Mouse (Mus musculus) megakaryocyte-erythroid progenitor cell, adult 5-6 weeks (primary cell): ENCODE results near the gene Ltf. TPM values are rescaled to one million over a fixed set of nuclear protein-coding genes. Genes with fewer than 3 reads are reported as not detected.

Source experiments
- ATAC-seq: replicated peaks from 2 replicates; pipeline ENCODE4 v1.8.0; 2016; ENCODE audit warnings: mild to moderate bottlenecking, inconsistent platforms; ENCODE audit not compliant: severe bottlenecking, poor library complexity, low FRiP score, low TSS enrichment
- total RNA-seq, 2 experiments: library from RNA; stranded (forward) in 1 of 2; stranded (reverse) in 1 of 2; fragments of 200-1000, 215-1000 nt in 1 of 2; fragments of >200 nt in 1 of 2; fragmentation: Nextera tagmentation in 1 of 2; gene quantifications; 2 replicates each; pipeline ENCODE4 v1.2.3; 2014 to 2017

Gene Ltf
- total RNA-seq, 2 experiments from 2014 or later, result 33.5 TPM; not detected in 1

DNA sequence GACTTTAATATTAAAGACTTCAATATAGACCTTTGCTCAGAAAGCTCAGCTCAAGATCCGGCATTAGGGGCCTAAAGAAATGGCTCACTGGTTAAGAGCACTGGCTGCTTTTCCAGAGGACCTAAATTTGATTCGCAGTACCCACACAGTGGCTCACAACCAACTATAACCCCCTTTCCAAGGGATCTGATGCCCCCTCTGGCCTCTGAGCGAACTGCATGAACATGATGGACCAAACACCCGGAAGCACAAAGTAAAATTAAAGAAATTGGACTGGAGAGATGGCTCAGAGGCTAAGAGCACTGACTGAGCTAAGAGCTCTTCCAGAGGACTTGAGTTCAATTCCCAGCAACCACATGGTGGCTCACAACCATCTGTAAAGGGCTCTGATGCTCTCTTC lies 3.4 kb upstream of the Ltf start:
- ATAC-seq, result 0 out of 2 replicates have a peak, but pooled peaks have one; percentile 67

GRCm38 (mm10) chr9:111026791-111027190 lies 7.7 kb downstream of the Ltf start:
- no peak for ATAC-seq

DNA sequence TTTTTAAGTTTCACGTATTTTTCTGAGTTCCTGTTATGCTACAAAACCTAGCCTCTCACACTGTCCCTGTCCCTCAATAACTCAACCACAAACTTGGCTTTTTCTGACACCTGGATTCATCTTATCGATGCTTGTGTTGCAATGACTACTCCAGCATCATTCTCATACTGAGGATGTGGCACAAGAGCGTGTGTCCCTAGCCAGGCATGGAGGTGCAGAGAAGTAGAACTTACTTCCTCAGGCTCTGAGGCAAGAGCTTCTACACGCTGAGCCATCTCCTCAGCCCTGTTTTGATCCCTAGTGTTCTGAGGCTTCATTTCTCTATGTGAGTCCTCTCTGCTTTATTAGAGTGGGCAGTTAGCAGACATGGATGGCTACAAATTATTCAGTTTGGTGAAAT lies 14.6 kb downstream of the Ltf start:
- no peak for ATAC-seq

DNA sequence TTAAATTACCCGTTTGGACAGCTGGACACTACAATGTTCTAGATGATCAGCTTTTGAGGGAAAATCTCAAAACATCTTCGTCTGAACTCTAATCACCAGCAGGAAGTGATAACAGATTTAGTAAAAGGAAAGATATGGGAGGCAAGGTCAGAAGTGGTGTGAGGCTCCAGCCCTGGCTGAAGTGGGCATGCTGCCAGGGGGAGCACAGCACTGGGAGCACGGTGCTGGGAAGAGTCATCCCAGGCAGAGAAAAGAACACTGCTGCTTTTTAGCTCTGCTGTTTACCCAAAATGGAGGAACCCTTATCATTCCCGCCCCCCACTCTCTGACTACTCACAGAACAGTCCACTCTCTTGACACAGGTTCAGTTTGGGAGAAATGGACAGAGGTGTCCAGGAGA lies 20.9 kb downstream of the Ltf start:
- ATAC-seq, result no peak

- no peak for ATAC-seq
These were observed 23.2 kb downstream of the Ltf start for GRCm38 (mm10) chr9:111042266-111042665.

- ATAC-seq, result peak; percentile 23; the same call in 1 of the 2 replicates
These were observed 27.2 kb downstream of the Ltf start for GRCm38 (mm10) chr9:111046222-111046621.

DNA sequence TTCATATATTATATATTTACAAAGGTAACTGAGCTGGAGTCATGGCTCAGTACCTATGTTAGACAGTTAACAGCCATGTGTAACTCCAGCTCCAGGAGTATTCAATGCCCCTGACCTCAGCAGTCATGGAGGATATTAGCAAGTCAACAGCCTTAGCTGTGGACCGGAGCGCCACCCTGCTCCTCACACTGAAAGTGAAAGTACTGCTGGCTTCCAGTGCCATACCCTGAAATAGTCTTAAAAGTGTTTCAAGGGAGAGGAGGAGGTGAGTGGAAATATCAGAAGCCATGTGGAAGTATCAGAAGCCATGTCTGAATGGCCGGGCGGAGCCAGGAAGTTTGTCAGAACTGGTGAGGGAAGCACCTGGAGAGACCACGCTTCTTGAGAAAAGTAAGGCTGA lies 28.2 kb downstream of the Ltf start:
- peak; percentile 72; the same call in 1 of the 2 replicates for ATAC-seq

- ATAC-seq, result no peak
These were observed 29.4 kb downstream of the Ltf start for GRCm38 (mm10) chr9:111048452-111048851.

DNA sequence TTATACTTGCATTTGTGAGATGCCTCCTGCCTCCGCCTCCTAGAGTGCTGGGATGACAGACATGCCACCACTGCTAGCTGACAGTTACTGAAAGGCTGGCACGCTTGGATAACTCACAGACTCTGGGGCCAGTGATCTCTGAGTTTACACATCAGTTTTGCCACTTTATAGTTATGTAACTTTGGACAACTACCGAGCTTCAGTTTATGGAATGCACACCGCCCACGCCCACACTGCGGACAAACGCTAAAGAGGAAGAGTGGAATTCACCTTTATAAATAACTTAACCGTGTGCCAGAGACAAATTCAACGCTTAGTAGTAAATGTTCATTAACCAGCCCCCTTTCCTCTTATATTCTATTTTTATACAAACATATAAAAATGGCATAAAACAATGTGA lies 35.9 kb downstream of the Ltf start:
- ATAC-seq, result no peak

DNA sequence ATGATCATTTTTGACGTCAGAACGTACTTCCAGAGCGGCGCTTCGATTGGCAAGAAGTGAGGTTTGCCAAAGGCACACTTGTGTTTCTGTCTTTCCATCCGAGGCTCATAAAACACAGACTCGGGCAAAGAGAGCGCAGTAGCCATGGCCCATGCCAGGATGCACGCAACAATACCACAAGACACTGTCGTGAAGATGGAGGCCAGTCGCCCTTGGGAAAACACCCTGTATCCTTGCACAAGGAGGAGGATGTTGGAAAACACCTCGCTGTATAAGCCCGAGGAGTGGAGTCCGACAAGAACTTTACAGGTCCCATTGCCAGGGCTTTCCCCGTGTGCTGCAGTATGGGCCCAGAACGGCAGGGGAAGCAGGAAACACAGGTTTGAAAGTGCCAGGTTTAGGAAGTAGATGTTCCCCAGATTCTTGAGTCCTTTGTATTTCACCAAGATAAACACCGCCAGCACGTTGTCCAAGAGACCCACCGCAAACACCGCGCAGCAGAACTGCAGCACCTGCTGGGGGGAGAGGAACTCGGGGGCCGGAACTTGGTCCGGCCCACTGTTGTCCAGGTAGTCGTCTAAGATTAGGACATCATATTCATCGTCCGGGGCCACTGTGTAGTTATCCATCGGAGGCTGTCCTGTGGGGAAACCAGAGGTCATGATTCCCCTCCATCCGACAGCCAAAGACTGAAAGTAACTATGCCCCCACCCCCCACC lies 36.9 kb downstream of the Ltf start:
- ATAC-seq, result peak; percentile 7; the same call in 1 of the 2 replicates

DNA sequence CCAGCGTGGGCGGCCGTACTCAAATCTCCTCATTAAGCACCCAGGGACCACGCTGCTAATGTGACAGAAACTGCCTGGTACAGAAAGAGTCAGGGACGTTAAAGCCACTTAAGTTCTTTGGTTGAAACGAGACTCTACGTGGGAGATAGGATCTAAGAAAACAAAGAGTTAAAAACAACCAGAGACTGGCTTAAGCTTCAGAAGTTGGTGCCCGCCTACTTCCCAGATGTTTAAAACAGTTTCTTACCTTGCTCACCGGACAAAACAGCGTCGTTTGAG lies 37.4 kb downstream of the Ltf start:
- ATAC-seq, result peak; percentile 8; the same call in 1 of the 2 replicates

GRCm38 (mm10) chr9:111056798-111057543 lies 37.9 kb downstream of the Ltf start, which contains the start of gene Ccrl2:
TSS of gene Ccrl2 (minus strand) at chr9:111057519.
- peak; percentile 94 for ATAC-seq

GRCm38 (mm10) chr9:111057544-111058370 lies 38.7 kb downstream of the Ltf start:
- ATAC-seq, result no peak

GRCm38 (mm10) chr9:111058943-111059556 lies 40.0 kb downstream of the Ltf start:
- ATAC-seq, result no peak

DNA sequence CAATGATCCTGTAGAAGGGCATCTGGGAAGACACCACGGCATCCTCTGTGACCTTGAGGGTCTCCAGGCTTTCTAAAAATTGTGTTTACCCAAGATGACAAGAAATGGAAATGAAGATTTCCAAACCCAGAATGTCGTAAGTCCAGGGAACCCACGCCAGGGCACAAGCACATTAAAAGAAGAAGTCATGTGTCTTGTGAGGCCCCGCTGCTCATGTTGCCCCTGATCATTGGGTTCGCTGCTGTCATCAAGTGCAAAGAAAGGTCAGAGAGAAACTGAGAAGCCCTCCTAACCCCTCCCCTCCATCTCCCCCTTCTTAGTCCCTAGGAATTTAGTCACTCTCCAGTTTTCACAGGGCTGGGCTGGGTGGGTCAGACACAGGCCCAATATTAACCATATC lies 43.8 kb downstream of the Ltf start:
- no peak for ATAC-seq

DNA sequence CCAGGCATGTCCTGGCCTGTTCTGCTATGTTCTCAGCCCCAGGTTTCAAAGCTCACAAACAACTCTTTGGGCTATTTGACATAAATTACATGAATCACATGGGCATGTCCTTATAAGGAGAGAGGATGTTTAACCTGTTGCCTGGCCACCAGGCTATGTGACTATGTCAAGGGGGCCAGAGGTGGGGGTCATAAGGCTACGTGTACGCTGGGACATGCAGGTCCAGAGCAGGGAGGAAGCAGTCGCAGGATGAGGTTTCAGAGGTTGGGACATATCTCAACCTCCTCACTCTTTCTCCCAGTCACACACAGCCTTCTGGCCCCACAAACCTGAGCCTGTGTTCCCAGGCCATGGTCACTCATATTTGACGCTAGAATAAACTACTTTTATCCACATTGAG lies 48.0 kb downstream of the Ltf start:
- no peak for ATAC-seq

- ATAC-seq, result peak; percentile 90
These were observed 51.5 kb downstream of the Ltf start for GRCm38 (mm10) chr9:111070546-111070961.

DNA sequence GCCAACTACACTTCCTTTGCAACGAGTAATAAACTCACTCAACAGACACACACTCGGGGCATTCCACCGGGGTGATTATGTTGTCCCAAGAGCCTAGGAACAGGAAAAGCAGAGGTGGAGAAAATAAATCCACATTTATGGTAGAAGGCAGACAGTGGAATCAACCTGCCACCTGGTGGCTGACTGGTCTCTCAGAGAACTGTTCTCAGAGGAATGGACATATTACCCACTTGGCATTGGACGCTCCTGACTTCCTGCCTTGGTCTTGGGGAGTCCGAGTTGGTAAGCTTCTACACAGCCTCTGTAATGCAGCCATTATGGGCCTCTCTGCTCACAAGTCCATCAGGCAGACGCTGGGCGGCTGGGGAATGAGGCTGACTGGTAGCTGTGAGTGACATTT lies 53.1 kb downstream of the Ltf start:
- peak; percentile 41; the same call in 1 of the 2 replicates for ATAC-seq

GRCm38 (mm10) chr9:111072971-111073370 lies 53.9 kb downstream of the Ltf start:
- ATAC-seq, result no peak

GRCm38 (mm10) chr9:111077745-111078144 lies 58.7 kb downstream of the Ltf start:
- ATAC-seq, result peak; percentile 68
